Mouse (Mus musculus): Measurements from ENCODE around the gene Ccdc194. TPM values are rescaled to one million over a fixed set of nuclear protein-coding genes. Genes with fewer than 3 reads are reported as not detected.

Gene Ccdc194
- polyA plus RNA-seq, 1 experiment from 2014 or later: 0.92 TPM

DNA sequence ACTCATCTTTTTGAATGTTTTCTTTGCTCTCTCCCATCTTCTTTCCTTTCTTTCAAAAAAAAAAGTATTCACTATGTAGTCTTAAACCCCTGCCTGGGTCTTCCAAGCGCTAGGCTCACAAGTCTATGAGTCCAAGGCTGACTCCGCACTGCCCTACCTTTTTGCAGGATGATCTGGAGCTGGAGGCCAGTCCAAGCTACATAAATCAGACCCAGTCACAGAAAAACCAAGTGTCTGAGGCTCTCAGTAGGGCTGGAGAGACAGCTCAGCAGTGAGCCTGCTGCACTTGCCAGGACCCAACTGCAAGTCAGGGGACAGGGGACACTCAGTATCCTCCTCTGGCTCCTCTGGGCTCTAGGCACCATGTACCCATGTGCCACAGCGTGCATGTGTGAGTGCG lies 21.2 kb downstream of the Ccdc194 start:
- Histone ChIP-seq H3K4me3 (replicated peaks; ENCODE audit: low read length) (no peak overlapping the region), H3K36me3 (replicated peaks; ENCODE audit: control insufficient read depth, insufficient read depth) (no peaks in the 10 kb centered on the region), H3K27me3 (ENCODE audit: control insufficient read depth, insufficient read depth, low read length) (peaks cover 42% of the 10 kb centered on the region), H3K9me3 (ENCODE audit: control insufficient read depth, low read length) (no peaks in the 10 kb centered on the region), H3K4me2 (replicated peaks) (no peak overlapping the region), H3K27ac (no peak overlapping the region), H3K9ac (no peak overlapping the region), H3K4me1 (replicated peaks; ENCODE audit: control insufficient read depth, insufficient read depth, low read length) (peaks cover 10% of the 10 kb centered on the region)
- no peak for ATAC-seq (ENCODE audit: low FRiP score)
- 92% methylated on average over 4 of the region's 4 CpGs for WGBS
- no peak for DNase-seq (ENCODE audit: low spot score)

GRCm38 (mm10) chr8:71498816-71499690 lies 26.5 kb downstream of the Ccdc194 start:
- no peak overlapping the region for H3K9ac ChIP-seq
- H3K4me2 ChIP-seq (replicated peaks): no peak overlapping the region
- 44% methylated on average over 15 of the region's 16 CpGs for WGBS
- H3K27me3 ChIP-seq (ENCODE audit: control insufficient read depth, insufficient read depth, low read length): no peaks in the 10 kb centered on the region
- H3K4me1 ChIP-seq (replicated peaks; ENCODE audit: control insufficient read depth, insufficient read depth, low read length): no peaks in the 10 kb centered on the region
- DNase-seq (ENCODE audit: low spot score) (no peak), ATAC-seq (ENCODE audit: low FRiP score) (no peak)
- H3K27ac ChIP-seq: no peak overlapping the region
- H3K36me3 ChIP-seq (replicated peaks; ENCODE audit: control insufficient read depth, insufficient read depth): peaks cover 4% of the 10 kb centered on the region; the same call in 1 of the 2 replicates
- no peak overlapping the region for H3K4me3 ChIP-seq (replicated peaks; ENCODE audit: low read length)
- no peaks in the 10 kb centered on the region for H3K9me3 ChIP-seq (ENCODE audit: control insufficient read depth, low read length)

- Histone ChIP-seq H3K36me3 (replicated peaks; ENCODE audit: control insufficient read depth, insufficient read depth) (peaks cover 13% of the 10 kb centered on the region; the same call in 1 of the 2 replicates), H3K4me2 (replicated peaks) (no peak overlapping the region), H3K27me3 (ENCODE audit: control insufficient read depth, insufficient read depth, low read length) (no peaks in the 10 kb centered on the region), H3K27ac (no peak overlapping the region), H3K4me1 (replicated peaks; ENCODE audit: control insufficient read depth, insufficient read depth, low read length) (no peaks in the 10 kb centered on the region), H3K4me3 (replicated peaks; ENCODE audit: low read length) (no peak overlapping the region), H3K9me3 (ENCODE audit: control insufficient read depth, low read length) (no peaks in the 10 kb centered on the region), H3K9ac (no peak overlapping the region)
- 27% methylated on average over 15 of the region's 15 CpGs for WGBS
- DNase-seq (ENCODE audit: low spot score) (no peak), ATAC-seq (ENCODE audit: low FRiP score) (no peak)
Measured at GRCm38 (mm10) chr8:71497881-71498501, 27.5 kb downstream of the Ccdc194 start.

DNA sequence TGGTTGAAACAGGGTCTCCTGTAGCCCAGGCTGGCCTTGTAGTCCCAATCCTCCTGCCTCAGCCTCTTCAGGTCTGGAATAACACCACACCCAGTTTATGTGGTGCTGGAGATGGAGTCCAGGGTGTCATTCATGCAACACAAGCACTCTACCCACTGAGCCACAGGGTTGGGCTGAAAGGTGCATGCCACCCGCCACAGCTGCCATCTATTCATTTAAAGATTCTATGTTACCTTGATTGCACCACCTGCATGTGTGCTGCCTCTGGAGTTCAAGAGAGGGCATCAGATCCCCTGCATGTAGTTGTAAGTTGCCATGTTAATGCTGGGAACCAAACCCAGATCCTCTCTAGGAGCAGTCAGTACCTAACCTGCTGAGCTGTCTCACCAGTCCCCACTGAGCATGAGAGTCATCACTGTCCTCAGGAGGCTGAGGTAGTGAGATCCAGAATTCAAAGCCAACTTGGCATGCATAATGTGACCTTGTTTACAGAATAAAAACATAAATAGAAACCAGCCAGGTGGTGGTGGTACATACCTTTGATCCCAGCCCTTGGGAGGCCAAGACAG lies 28.4 kb downstream of the Ccdc194 start:
- WGBS: 88% methylated on average over 1 of the region's 1 CpGs
- Histone ChIP-seq H3K9me3 (ENCODE audit: control insufficient read depth, low read length) (no peaks in the 10 kb centered on the region), H3K4me2 (replicated peaks) (no peak overlapping the region), H3K4me3 (replicated peaks; ENCODE audit: low read length) (no peak overlapping the region), H3K27ac (no peak overlapping the region), H3K9ac (no peak overlapping the region), H3K27me3 (ENCODE audit: control insufficient read depth, insufficient read depth, low read length) (no peaks in the 10 kb centered on the region), H3K4me1 (replicated peaks; ENCODE audit: control insufficient read depth, insufficient read depth, low read length) (no peaks in the 10 kb centered on the region), H3K36me3 (replicated peaks; ENCODE audit: control insufficient read depth, insufficient read depth) (peaks cover 21% of the 10 kb centered on the region; the same call in 1 of the 2 replicates)
- DNase-seq (ENCODE audit: low spot score): no peak
- ATAC-seq (ENCODE audit: low FRiP score): no peak

DNA sequence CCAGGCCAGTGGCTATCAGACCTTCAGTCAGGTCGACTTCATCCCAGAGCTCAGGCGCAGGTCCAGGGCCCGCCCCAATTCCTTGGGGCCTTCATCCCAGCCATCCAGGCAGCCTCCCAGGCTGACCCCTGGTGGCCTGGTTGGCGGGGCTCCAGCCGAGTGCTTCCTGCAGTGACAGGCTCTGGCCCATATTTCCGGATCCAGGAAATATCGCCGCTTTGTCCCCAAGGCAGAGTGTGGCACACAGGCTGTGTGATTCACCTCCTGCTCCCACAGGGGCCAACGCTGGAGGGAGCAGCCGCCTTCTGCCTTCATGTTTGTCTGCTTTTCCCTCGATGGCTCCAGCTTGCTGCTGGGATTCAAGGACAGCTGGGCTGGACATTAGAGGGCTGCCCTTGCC lies 29.0 kb downstream of the Ccdc194 start:
- Histone ChIP-seq H3K9me3 (ENCODE audit: control insufficient read depth, low read length) (no peaks in the 10 kb centered on the region), H3K27me3 (ENCODE audit: control insufficient read depth, insufficient read depth, low read length) (no peaks in the 10 kb centered on the region), H3K9ac (no peak overlapping the region), H3K36me3 (replicated peaks; ENCODE audit: control insufficient read depth, insufficient read depth) (peaks cover 27% of the 10 kb centered on the region), H3K4me1 (replicated peaks; ENCODE audit: control insufficient read depth, insufficient read depth, low read length) (no peaks in the 10 kb centered on the region), H3K27ac (0 out of 2 replicates have a peak overlapping the region, but pooled peaks have one; percentile 48), H3K4me2 (replicated peaks) (no peak overlapping the region), H3K4me3 (replicated peaks; ENCODE audit: low read length) (no peak overlapping the region)
- DNase-seq (ENCODE audit: low spot score) (no peak), ATAC-seq (ENCODE audit: low FRiP score) (no peak)
- 42% methylated on average over 11 of the region's 11 CpGs for WGBS

DNA sequence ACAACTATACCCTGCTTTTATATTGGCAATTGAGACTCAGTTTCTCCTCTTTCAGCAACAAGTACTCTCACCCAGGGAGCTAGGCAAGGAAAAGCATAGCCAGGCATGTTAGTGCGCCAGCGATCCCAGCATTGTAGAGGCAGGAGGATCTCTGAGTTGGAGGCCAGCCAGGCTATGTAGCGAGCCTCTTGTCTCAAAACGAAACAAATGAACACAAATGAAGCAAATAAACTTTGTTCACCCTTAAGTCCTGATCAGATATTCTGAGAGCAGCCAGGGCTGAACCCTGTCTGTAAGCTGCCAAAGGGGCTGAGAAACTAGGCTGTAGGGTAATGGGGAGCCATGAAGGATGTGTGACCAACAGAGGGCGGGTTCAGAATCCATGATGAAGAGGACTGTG lies 29.7 kb downstream of the Ccdc194 start:
- DNase-seq (ENCODE audit: low spot score): no peak
- 91% methylated on average over 5 of the region's 5 CpGs for WGBS
- no peaks in the 10 kb centered on the region for H3K9me3 ChIP-seq (ENCODE audit: control insufficient read depth, low read length)
- no peak for ATAC-seq (ENCODE audit: low FRiP score)
- no peaks in the 10 kb centered on the region for H3K27me3 ChIP-seq (ENCODE audit: control insufficient read depth, insufficient read depth, low read length)
- H3K4me2 ChIP-seq (replicated peaks): no peak overlapping the region
- no peak overlapping the region for H3K4me3 ChIP-seq (replicated peaks; ENCODE audit: low read length)
- H3K9ac ChIP-seq: no peak overlapping the region
- 0 out of 2 replicates have a peak overlapping the region, but pooled peaks have one; percentile 48 for H3K27ac ChIP-seq
- H3K4me1 ChIP-seq (replicated peaks; ENCODE audit: control insufficient read depth, insufficient read depth, low read length): no peaks in the 10 kb centered on the region
- peaks cover 34% of the 10 kb centered on the region for H3K36me3 ChIP-seq (replicated peaks; ENCODE audit: control insufficient read depth, insufficient read depth)

DNA sequence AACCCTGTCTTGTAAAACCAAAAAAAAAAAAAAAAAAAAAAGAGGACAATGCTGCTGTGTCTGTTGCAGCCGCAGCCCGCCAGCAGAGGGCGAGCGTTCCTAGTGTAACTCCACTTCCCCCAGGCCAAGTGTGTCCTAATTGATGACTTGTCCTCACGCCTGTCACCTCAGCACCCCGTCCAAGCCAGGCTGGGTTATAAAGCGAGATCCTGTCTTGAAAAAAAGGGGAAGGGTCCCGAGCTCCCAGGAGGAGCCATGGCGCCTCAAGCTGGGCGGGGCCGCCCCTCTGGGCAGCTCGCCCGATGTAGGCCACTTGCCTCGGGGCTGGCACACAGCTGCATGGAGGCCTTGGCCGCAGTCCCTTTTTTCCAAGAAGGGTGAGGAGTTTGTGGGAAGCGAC lies 30.5 kb downstream of the Ccdc194 start:
- WGBS: 23% methylated on average over 15 of the region's 16 CpGs
- Histone ChIP-seq H3K9me3 (ENCODE audit: control insufficient read depth, low read length) (no peaks in the 10 kb centered on the region), H3K9ac (no peak overlapping the region), H3K36me3 (replicated peaks; ENCODE audit: control insufficient read depth, insufficient read depth) (peaks cover 41% of the 10 kb centered on the region), H3K4me3 (replicated peaks; ENCODE audit: low read length) (no peak overlapping the region), H3K27ac (no peak overlapping the region), H3K27me3 (ENCODE audit: control insufficient read depth, insufficient read depth, low read length) (no peaks in the 10 kb centered on the region), H3K4me1 (replicated peaks; ENCODE audit: control insufficient read depth, insufficient read depth, low read length) (no peaks in the 10 kb centered on the region), H3K4me2 (replicated peaks) (peak overlapping the region; percentile 24; the same call in 1 of the 2 replicates)
- DNase-seq (ENCODE audit: low spot score) (peak; percentile 82), ATAC-seq (ENCODE audit: low FRiP score) (peak; percentile 72)

GRCm38 (mm10) chr8:71488454-71488853 lies 37.1 kb downstream of the Ccdc194 start:
- ATAC-seq (ENCODE audit: low FRiP score) (peak; percentile 88), DNase-seq (ENCODE audit: low spot score) (peak; percentile 95)
- Histone ChIP-seq H3K27me3 (ENCODE audit: control insufficient read depth, insufficient read depth, low read length) (no peaks in the 10 kb centered on the region), H3K9ac (peak overlapping the region; percentile 63), H3K4me1 (replicated peaks; ENCODE audit: control insufficient read depth, insufficient read depth, low read length) (peaks cover 26% of the 10 kb centered on the region), H3K27ac (no peak overlapping the region), H3K4me2 (replicated peaks) (peak overlapping the region; percentile 90), H3K36me3 (replicated peaks; ENCODE audit: control insufficient read depth, insufficient read depth) (peaks cover 32% of the 10 kb centered on the region), H3K4me3 (replicated peaks; ENCODE audit: low read length) (peak overlapping the region; percentile 62), H3K9me3 (ENCODE audit: control insufficient read depth, low read length) (no peaks in the 10 kb centered on the region)
- under 1% methylated on average over 22 of the region's 22 CpGs for WGBS

All from hindbrain, embryonic 14.5 days (tissue).